Mouse (Mus musculus) thymus, adult 2 months (tissue): ENCODE results near the gene Gm13290.
"Not testable (repeated sequence)": the region's sequence is repeated elsewhere in the genome, so short reads cannot be mapped to it uniquely, and the experiment has no call there.

Experiments
- CTCF ChIP-seq: fragments of 200-500 bp; IDR thresholded peaks from 2 replicates; pipeline ENCODE4 v1.5.1; 2012; ENCODE audit warnings: mild to moderate bottlenecking, control low read depth, low read length, moderate library complexity, borderline replicate concordance; ENCODE audit not compliant: control insufficient read depth, poor library complexity, insufficient read depth; ENCODE audit errors: extremely low read depth
- POLR2A ChIP-seq: fragments of 200-500 bp; IDR thresholded peaks from 2 replicates; pipeline ENCODE4 v1.6.1; 2012; ENCODE audit warnings: mild to moderate bottlenecking, low read length, control low read depth, moderate library complexity; ENCODE audit not compliant: control insufficient read depth, poor library complexity, insufficient read depth; ENCODE audit errors: extremely low read depth

GRCm38 (mm10) chr4:88788402-88788801, 14.8 kb downstream of the Gm13290 start, which contains the start of gene Gm13277:
- not testable (repeated sequence) for TF ChIP-seq POLR2A, CTCF
